Comparison of ENCODE assay signal across 9 mouse cellular contexts in genomic region chr4:57914193-57915190, GRCm38 (mm10). TPM values are rescaled to one million over a fixed set of nuclear protein-coding genes. Genes with fewer than 3 reads are reported as not detected.
DNase-seq lines count a peak whose midpoint lies in the region; ATAC-seq lines count a peak whose summit lies in the region.
"Had no signal": no experiment of that assay in that cellular context is flagged by ENCODE, and none has a peak within 500 bp of the region (broad histone marks: within the 10 kb centered on the region; RNA-seq: fewer than 3 reads in every experiment).

No protein-coding gene starts in this region.

- peaks cover 36% of the 10 kb centered on the region for H3K4me1 ChIP-seq in limb, embryonic 13.5 days
- peaks cover 20% of the 10 kb centered on the region for H3K4me1 ChIP-seq in limb, embryonic 10.5 days

- 56% methylated on average over 10 of the region's 10 CpGs for WGBS in limb, embryonic 13.5 days
- WGBS in limb, embryonic 10.5 days = 75% methylated on average over 10 of the region's 10 CpGs

- no peak overlapping the region for H3K4me3 ChIP-seq in limb, embryonic 13.5 days
- H3K4me3 ChIP-seq in limb, embryonic 10.5 days = no peak overlapping the region

- no peak overlapping the region for H3K27ac ChIP-seq in limb, embryonic 13.5 days
- no peak overlapping the region for H3K27ac ChIP-seq in limb, embryonic 10.5 days
- H3K27ac ChIP-seq: heart, embryonic 13.5 days had no signal

- peaks cover 6% of the 10 kb centered on the region; the same call in 1 of the 2 replicates for H3K27me3 ChIP-seq in limb, embryonic 13.5 days
- H3K27me3 ChIP-seq in limb, embryonic 10.5 days (ENCODE audit: low read depth, poor library complexity, severe bottlenecking) = peaks cover 31% of the 10 kb centered on the region

- no peak overlapping the region for H3K9ac ChIP-seq in limb, embryonic 13.5 days

- ATAC-seq in cerebellum, adult (ENCODE audit: insufficient number of reproducible peaks, low FRiP score, low TSS enrichment) = no peak
- ATAC-seq in limb, embryonic 13.5 days (ENCODE audit: low FRiP score, low read depth) = 0 out of 2 replicates have a peak, but pooled peaks have one; percentile 28

- no peaks in the 10 kb centered on the region for H3K36me3 ChIP-seq in limb, embryonic 13.5 days
- no peaks in the 10 kb centered on the region for H3K36me3 ChIP-seq in limb, embryonic 10.5 days
- H3K36me3 ChIP-seq: heart, embryonic 13.5 days had no signal

- H3K4me2 ChIP-seq in limb, embryonic 13.5 days (replicated peaks) = no peak overlapping the region

- H3K9me3 ChIP-seq in limb, embryonic 13.5 days = peaks cover 4% of the 10 kb centered on the region; the same call in 1 of the 2 replicates
- no peaks in the 10 kb centered on the region for H3K9me3 ChIP-seq in limb, embryonic 10.5 days (replicated peaks)
- H3K9me3 ChIP-seq: heart, embryonic 13.5 days had no signal

- peak; percentile 17 for DNase-seq in cerebellum, adult 11-12 months
- DNase-seq in limb, embryonic 10.5 days (ENCODE audit: low spot score) = no peak
- DNase-seq in cerebellum, postnatal 25 days = peak; percentile 23 to 38
- peak; percentile 17 for DNase-seq in lung, postnatal 25 days (ENCODE audit: low spot score)
- no peak for DNase-seq in right cerebral cortex, postnatal 25 days
- DNase-seq in yolk sac, embryonic 10.5 days (ENCODE audit: low spot score) = no peak

RNA-seq across cellular contexts. Expression of gene D630039A03Rik, which starts 1.6 kb away (rescaled TPM):
- polyA plus RNA-seq in limb, embryonic 13.5 days (2015; fragmentation: Nextera tagmentation; extraction: Ambion mirVana) = 0.34 and 0.42 TPM in 2 replicates
- polyA plus RNA-seq in limb, embryonic 10.5 days (2016; fragmentation: Nextera tagmentation; extraction: Ambion mirVana) = 0.11 TPM in 1 of 2 replicates, not detected in the other

RNA-seq across cellular contexts. Expression of gene Txn1, which starts 41.7 kb away (rescaled TPM):
- polyA plus RNA-seq in limb, embryonic 13.5 days (2015; fragmentation: Nextera tagmentation; extraction: Ambion mirVana) = 401 and 408 TPM in 2 replicates
- polyA plus RNA-seq in limb, embryonic 10.5 days (2016; fragmentation: Nextera tagmentation; extraction: Ambion mirVana) = 399 and 437 TPM in 2 replicates

Comparison
In these comparisons a context has a peak if more than half of its experiments do, and no peak if none do; other contexts are left out.
1. DNase-seq: peak in cerebellum, adult 11-12 months (single experiment), cerebellum, postnatal 25 days (2 of 2) and lung, postnatal 25 days (single experiment); none in limb, embryonic 10.5 days (single experiment), right cerebral cortex, postnatal 25 days (single experiment) and yolk sac, embryonic 10.5 days (single experiment).